In the genomic region with DNA sequence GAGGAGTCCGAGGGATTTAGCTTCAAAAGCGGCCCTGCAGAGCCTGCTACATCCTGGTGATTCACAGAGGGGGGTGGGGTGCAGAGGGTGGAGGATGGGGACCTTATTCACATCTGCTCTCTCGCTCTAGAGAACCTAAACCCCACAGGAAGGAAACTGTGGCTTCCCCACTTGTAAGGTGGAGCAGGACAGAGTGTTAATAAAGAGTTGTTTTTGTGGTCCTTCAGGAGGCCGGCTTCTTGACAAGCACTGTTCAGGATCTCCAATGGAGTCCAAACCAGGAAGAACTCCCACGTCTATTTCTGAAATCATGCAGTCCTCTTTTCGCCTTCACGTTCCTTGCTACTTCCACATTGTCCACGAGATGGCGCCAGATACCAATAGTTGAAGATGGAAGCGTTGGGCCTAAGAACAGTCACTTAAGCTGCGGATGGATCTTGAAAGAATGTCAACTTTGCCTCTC, we compare ENCODE assay signal across 7 mouse cellular contexts. TPM values are rescaled to one million over a fixed set of nuclear protein-coding genes. Genes with fewer than 3 reads are reported as not detected.
DNase-seq lines count a peak whose midpoint lies in the region; ATAC-seq lines count a peak whose summit lies in the region.

No protein-coding gene starts in this region.

- DNase-seq in adrenal gland, adult 18-20 months (ENCODE audit: low spot score in 2 of 2): peak; percentile 81 to 88
- peak; percentile 92 for DNase-seq in embryo, embryonic 10 days (ENCODE audit: low spot score)
- peak; percentile 53 for DNase-seq in gastrocnemius, postnatal 25 days
- DNase-seq in left cerebral cortex, postnatal 36 days (ENCODE audit: low spot score in 2 of 2): peak; percentile 84 to 89
- peak; percentile 63 to 83 for DNase-seq in spleen, postnatal 10 days (ENCODE audit: low spot score in 2 of 2)

- H3K27me3 ChIP-seq in intestine, embryonic 15.5 days (replicated peaks): no peaks in the 10 kb centered on the region
- no peaks in the 10 kb centered on the region for H3K27me3 ChIP-seq in midbrain, embryonic 15.5 days (replicated peaks)

- intact Hi-C loops in left cerebral cortex, postnatal 36 days (cut with DNase I): loop anchor here (1.0 to 5.0 kb wide), 4 partner anchors 27 to 229 kb away; no protein-coding TSS in a partner anchor

- peaks cover 20% of the 10 kb centered on the region for H3K4me1 ChIP-seq in intestine, embryonic 15.5 days (replicated peaks)
- 0 out of 2 replicates have a peak, but pooled peaks cover 4% of the 10 kb centered on the region for H3K4me1 ChIP-seq in midbrain, embryonic 15.5 days

- 9% methylated on average over 11 of the region's 11 CpGs for WGBS in intestine, embryonic 15.5 days
- WGBS in midbrain, embryonic 15.5 days: 7% methylated on average over 11 of the region's 11 CpGs

- H3K9me3 ChIP-seq in intestine, embryonic 15.5 days: no peaks in the 10 kb centered on the region
- H3K9me3 ChIP-seq in midbrain, embryonic 15.5 days: no peaks in the 10 kb centered on the region

- H3K36me3 ChIP-seq in intestine, embryonic 15.5 days: no peaks in the 10 kb centered on the region
- H3K36me3 ChIP-seq in midbrain, embryonic 15.5 days (replicated peaks): no peaks in the 10 kb centered on the region

- 0 out of 2 replicates have a peak overlapping the region, but pooled peaks have one; percentile 36 for H3K4me2 ChIP-seq in intestine, embryonic 15.5 days (replicated peaks)
- peak overlapping the region; percentile 27; the same call in 1 of the 2 replicates for H3K4me2 ChIP-seq in midbrain, embryonic 15.5 days

- peak; percentile 15; the same call in 1 of the 2 replicates for ATAC-seq in intestine, embryonic 15.5 days
- peak; percentile 65 for ATAC-seq in midbrain, embryonic 15.5 days (replicated peaks)

- H3K9ac ChIP-seq in intestine, embryonic 15.5 days: no peak overlapping the region
- H3K9ac ChIP-seq in midbrain, embryonic 15.5 days: no peak overlapping the region

- H3K4me3 ChIP-seq in intestine, embryonic 15.5 days (replicated peaks): no peak overlapping the region
- H3K4me3 ChIP-seq in midbrain, embryonic 15.5 days: no peak overlapping the region

- no peak overlapping the region for H3K27ac ChIP-seq in intestine, embryonic 15.5 days
- H3K27ac ChIP-seq in midbrain, embryonic 15.5 days: no peak overlapping the region

RNA-seq across cellular contexts. Expression of a gene that starts 3.0 kb away (rescaled TPM):
- total RNA-seq in adrenal gland, adult 18-20 months (2021): not detected
- total RNA-seq in gastrocnemius, postnatal 25 days (2021): not detected
- polyA plus RNA-seq in intestine, embryonic 15.5 days (2015; fragmentation: Nextera tagmentation; extraction: Ambion mirVana): 0.13 TPM in 1 of 2 replicates, not detected in the other
- total RNA-seq in left cerebral cortex, postnatal 36 days (2021): not detected
- not detected in 2 replicates for polyA plus RNA-seq in midbrain, embryonic 15.5 days (2015; fragmentation: Nextera tagmentation; extraction: Ambion mirVana)

RNA-seq across cellular contexts. Expression of a gene that starts 6.1 kb away (rescaled TPM):
- 1 to 10 TPM in 1 of 2 experiments, under 1 TPM in 1; 0.50 to 1.2 TPM for total RNA-seq in adrenal gland, adult 18-20 months (2021)
- total RNA-seq in gastrocnemius, postnatal 25 days (2021): not detected
- not detected in 2 replicates for polyA plus RNA-seq in intestine, embryonic 15.5 days (2015; fragmentation: Nextera tagmentation; extraction: Ambion mirVana)
- total RNA-seq in left cerebral cortex, postnatal 36 days (2021): not detected
- 0.08 and 0.10 TPM in 2 replicates for polyA plus RNA-seq in midbrain, embryonic 15.5 days (2015; fragmentation: Nextera tagmentation; extraction: Ambion mirVana)

RNA-seq across cellular contexts. Expression of a gene that starts 11.8 kb away (rescaled TPM):
- total RNA-seq in adrenal gland, adult 18-20 months (2021): under 1 TPM in 1 of 2 experiments, not detected in 1; 0.32 TPM
- total RNA-seq in gastrocnemius, postnatal 25 days (2021): not detected
- polyA plus RNA-seq in intestine, embryonic 15.5 days (2015; fragmentation: Nextera tagmentation; extraction: Ambion mirVana): 11.4 and 133 TPM in 2 replicates
- total RNA-seq in left cerebral cortex, postnatal 36 days (2021): not detected
- 0.27 TPM in 1 of 2 replicates, not detected in the other for polyA plus RNA-seq in midbrain, embryonic 15.5 days (2015; fragmentation: Nextera tagmentation; extraction: Ambion mirVana)

RNA-seq across cellular contexts. Expression of a gene that starts 45.3 kb away (rescaled TPM):
- total RNA-seq in adrenal gland, adult 18-20 months (2021): 10 to 100 TPM; 83.0 to 85.9 TPM
- total RNA-seq in gastrocnemius, postnatal 25 days (2021): 10 to 100 TPM; 47.5 to 55.1 TPM
- 200 and 209 TPM in 2 replicates for polyA plus RNA-seq in intestine, embryonic 15.5 days (2015; fragmentation: Nextera tagmentation; extraction: Ambion mirVana)
- total RNA-seq in left cerebral cortex, postnatal 36 days (2021): 10 to 100 TPM; 64.6 to 66.8 TPM
- polyA plus RNA-seq in midbrain, embryonic 15.5 days (2015; fragmentation: Nextera tagmentation; extraction: Ambion mirVana): 177 and 189 TPM in 2 replicates

RNA-seq across cellular contexts. Expression of a gene that starts 50.5 kb away (rescaled TPM):
- not detected for total RNA-seq in adrenal gland, adult 18-20 months (2021)
- under 1 TPM in 1 of 2 experiments, not detected in 1; 0.23 TPM for total RNA-seq in gastrocnemius, postnatal 25 days (2021)
- not detected in 2 replicates for polyA plus RNA-seq in intestine, embryonic 15.5 days (2015; fragmentation: Nextera tagmentation; extraction: Ambion mirVana)
- under 1 TPM in 1 of 2 experiments, not detected in 1; 0.20 TPM for total RNA-seq in left cerebral cortex, postnatal 36 days (2021)
- not detected in 2 replicates for polyA plus RNA-seq in midbrain, embryonic 15.5 days (2015; fragmentation: Nextera tagmentation; extraction: Ambion mirVana)
